15 mouse cellular contexts compared by ENCODE assay signal in genomic region chr11:88506109-88506508, GRCm38 (mm10).
DNase-seq lines count a peak whose midpoint lies in the region; ATAC-seq and TF ChIP-seq lines count a peak whose summit lies in the region.
"Had no signal": no experiment of that assay in that cellular context is flagged by ENCODE, and none has a peak within 500 bp of the region (broad histone marks: within the 10 kb centered on the region; RNA-seq: fewer than 3 reads in every experiment).

No protein-coding gene starts in this region.

- peaks cover 76% of the 10 kb centered on the region for H3K4me1 ChIP-seq in midbrain, embryonic 13.5 days (replicated peaks)
- H3K4me1 ChIP-seq in midbrain, postnatal 0 days (ENCODE audit: insufficient read depth, low read length), result peaks cover 12% of the 10 kb centered on the region; the same call in 1 of the 2 replicates
- peaks cover 41% of the 10 kb centered on the region for H3K4me1 ChIP-seq in forebrain, embryonic 14.5 days (ENCODE audit: control insufficient read depth, insufficient read depth, low read length)
- peaks cover 41% of the 10 kb centered on the region for H3K4me1 ChIP-seq in hindbrain, embryonic 16.5 days (ENCODE audit: control insufficient read depth, insufficient read depth, low read depth, low read length)

- no peak for ATAC-seq in midbrain, embryonic 13.5 days
- ATAC-seq in midbrain, postnatal 0 days (ENCODE audit: low FRiP score), result no peak
- peak; percentile 65 for ATAC-seq in forebrain, embryonic 14.5 days
- ATAC-seq in hindbrain, embryonic 16.5 days, result no peak
- ATAC-seq in megakaryocyte-erythroid progenitor cell, adult 5-6 weeks (replicated peaks; ENCODE audit: low FRiP score, low TSS enrichment, poor library complexity, severe bottlenecking), result no peak

- no peak for TF ChIP-seq CTCF in midbrain, postnatal 0 days (IDR thresholded peaks at IDR 0.05)

- no peaks in the 10 kb centered on the region for H3K9me3 ChIP-seq in midbrain, embryonic 13.5 days
- no peaks in the 10 kb centered on the region for H3K9me3 ChIP-seq in midbrain, postnatal 0 days (ENCODE audit: low read length)
- H3K9me3 ChIP-seq in forebrain, embryonic 14.5 days (replicated peaks; ENCODE audit: control insufficient read depth, low read length), result no peaks in the 10 kb centered on the region
- H3K9me3 ChIP-seq in hindbrain, embryonic 16.5 days (ENCODE audit: control insufficient read depth, low read length), result no peaks in the 10 kb centered on the region
- H3K9me3 ChIP-seq: limb, embryonic 12.5 days had no signal

- no peak overlapping the region for H3K4me3 ChIP-seq in midbrain, embryonic 13.5 days (replicated peaks)
- no peak overlapping the region for H3K4me3 ChIP-seq in midbrain, postnatal 0 days (ENCODE audit: low read depth, low read length)
- H3K4me3 ChIP-seq in forebrain, embryonic 14.5 days (ENCODE audit: low read depth, low read length), result no peak overlapping the region
- no peak overlapping the region for H3K4me3 ChIP-seq in hindbrain, embryonic 16.5 days (ENCODE audit: low read length)
- H3K4me3 ChIP-seq: gastrocnemius, adult 2 months; heart, adult 2 months; limb, embryonic 12.5 days had no signal

- no peak overlapping the region for H3K9ac ChIP-seq in midbrain, embryonic 13.5 days (replicated peaks)
- no peak overlapping the region for H3K9ac ChIP-seq in midbrain, postnatal 0 days (replicated peaks; ENCODE audit: low read length, poor library complexity, severe bottlenecking)
- H3K9ac ChIP-seq in forebrain, embryonic 14.5 days (ENCODE audit: low read length), result no peak overlapping the region
- H3K9ac ChIP-seq in hindbrain, embryonic 16.5 days (ENCODE audit: low read depth, low read length), result no peak overlapping the region
- H3K9ac ChIP-seq: limb, embryonic 12.5 days; liver, embryonic 14.5 days had no signal

- H3K36me3 ChIP-seq in midbrain, embryonic 13.5 days, result no peaks in the 10 kb centered on the region
- H3K36me3 ChIP-seq in midbrain, postnatal 0 days (ENCODE audit: insufficient read depth, low read length), result no peaks in the 10 kb centered on the region
- H3K36me3 ChIP-seq in forebrain, embryonic 14.5 days (ENCODE audit: control insufficient read depth, insufficient read depth, low read length), result no peaks in the 10 kb centered on the region
- H3K36me3 ChIP-seq in hindbrain, embryonic 16.5 days (ENCODE audit: control insufficient read depth, insufficient read depth, low read length), result no peaks in the 10 kb centered on the region

- no peak for DNase-seq in midbrain, postnatal 0 days (ENCODE audit: low spot score)
- DNase-seq in forebrain, embryonic 14.5 days (ENCODE audit: low spot score), result peak; percentile 71
- no peak for DNase-seq in cerebellum, postnatal 36 days
- DNase-seq in kidney, postnatal 14 days, result no peak
- DNase-seq: cerebellum, adult 9-10 months; gastrocnemius, adult 2 months; heart, adult 2 months; kidney, adult 2 months; spleen, adult 18-20 months; thymus, adult 2 months had no signal

- H3K27me3 ChIP-seq in midbrain, embryonic 13.5 days, result no peaks in the 10 kb centered on the region
- no peaks in the 10 kb centered on the region for H3K27me3 ChIP-seq in midbrain, postnatal 0 days (ENCODE audit: insufficient read depth, low read length)
- no peaks in the 10 kb centered on the region for H3K27me3 ChIP-seq in forebrain, embryonic 14.5 days (replicated peaks; ENCODE audit: control insufficient read depth, insufficient read depth, low read length)
- no peaks in the 10 kb centered on the region for H3K27me3 ChIP-seq in hindbrain, embryonic 16.5 days (replicated peaks; ENCODE audit: control insufficient read depth, insufficient read depth, low read length)
- H3K27me3 ChIP-seq: limb, embryonic 12.5 days had no signal

- H3K27ac ChIP-seq in midbrain, embryonic 13.5 days, result peak overlapping the region; percentile 71
- no peak overlapping the region; the same call in 1 of the 2 replicates for H3K27ac ChIP-seq in midbrain, postnatal 0 days (ENCODE audit: low read depth, low read length)
- peak overlapping the region; percentile 52; the same call in 1 of the 2 replicates for H3K27ac ChIP-seq in forebrain, embryonic 14.5 days (ENCODE audit: low read depth, low read length)
- 0 out of 2 replicates have a peak overlapping the region, but pooled peaks have one; percentile 14 for H3K27ac ChIP-seq in hindbrain, embryonic 16.5 days (ENCODE audit: low read depth, low read length)
- H3K27ac ChIP-seq: gastrocnemius, adult 2 months; heart, adult 2 months; liver, embryonic 14.5 days had no signal

- H3K4me2 ChIP-seq in midbrain, embryonic 13.5 days (replicated peaks), result no peak overlapping the region
- H3K4me2 ChIP-seq in midbrain, postnatal 0 days (ENCODE audit: low read depth, low read length, poor library complexity, severe bottlenecking), result no peak overlapping the region
- no peak overlapping the region for H3K4me2 ChIP-seq in forebrain, embryonic 14.5 days (ENCODE audit: low read length)
- H3K4me2 ChIP-seq in hindbrain, embryonic 16.5 days (ENCODE audit: low read length), result no peak overlapping the region

- WGBS in midbrain, embryonic 13.5 days, result 58% methylated on average over 13 of the region's 13 CpGs
- WGBS in midbrain, postnatal 0 days, result 74% methylated on average over 13 of the region's 13 CpGs
- WGBS in forebrain, embryonic 14.5 days, result 36% methylated on average over 13 of the region's 13 CpGs
- WGBS in hindbrain, embryonic 16.5 days, result 45% methylated on average over 13 of the region's 13 CpGs
